Mouse (Mus musculus): Measurements from ENCODE around the gene Exd2. TPM values are rescaled to one million over a fixed set of nuclear protein-coding genes. Genes with fewer than 3 reads are reported as not detected.
"Not testable (repeated sequence)": the region's sequence is repeated elsewhere in the genome, so short reads cannot be mapped to it uniquely, and the experiment has no call there.

The Exd2 gene
- polyA plus RNA-seq, 1 experiment from 2014 or later: 28.1 TPM

GRCm38 (mm10) chr12:80453506-80453905 is 9.4 kb upstream of the Exd2 start:
- no peak overlapping the region for H3K27ac ChIP-seq

GRCm38 (mm10) chr12:80458033-80458432 is 4.9 kb upstream of the Exd2 start:
- Histone ChIP-seq H3K9me3 (no peaks in the 10 kb centered on the region), H3K36me3 (no peaks in the 10 kb centered on the region), H3K4me1 (no peaks in the 10 kb centered on the region), H3K27me3 (no peaks in the 10 kb centered on the region), H3K9ac (no peak overlapping the region), H3K4me2 (no peak overlapping the region), H3K27ac (no peak overlapping the region), H3K4me3 (no peak overlapping the region)
- ATAC-seq (ENCODE audit: insufficient number of reproducible peaks, insufficient read depth, low FRiP score, low TSS enrichment, low read depth): no peak
- WGBS: 79% methylated on average over 5 of the region's 5 CpGs

More at GRCm38 (mm10) chr12:80453506-80453905, 9.4 kb upstream of the Exd2 start:
- no peak overlapping the region for H3K4me3 ChIP-seq
- no peaks in the 10 kb centered on the region for H3K36me3 ChIP-seq
- no peaks in the 10 kb centered on the region for H3K27me3 ChIP-seq
- no peak overlapping the region for H3K4me2 ChIP-seq
- no peaks in the 10 kb centered on the region for H3K4me1 ChIP-seq
- WGBS: 67% methylated on average over 1 of the region's 1 CpGs
- no peak overlapping the region for H3K9ac ChIP-seq
- H3K9me3 ChIP-seq: no peaks in the 10 kb centered on the region
- ATAC-seq (ENCODE audit: insufficient number of reproducible peaks, insufficient read depth, low FRiP score, low TSS enrichment, low read depth): no peak

GRCm38 (mm10) chr12:80462292-80462896 is 501 bp upstream of the Exd2 start:
- 8% methylated on average over 10 of the region's 10 CpGs for WGBS

GRCm38 (mm10) chr12:80463666-80464269 is 873 bp downstream of the Exd2 start:
- ATAC-seq (ENCODE audit: insufficient number of reproducible peaks, insufficient read depth, low FRiP score, low TSS enrichment, low read depth): no peak
- peak overlapping the region; percentile 83 for H3K4me3 ChIP-seq
- H3K27me3 ChIP-seq: no peaks in the 10 kb centered on the region
- H3K9ac ChIP-seq: peak overlapping the region; percentile 78
- H3K4me1 ChIP-seq: peaks cover 7% of the 10 kb centered on the region
- H3K4me2 ChIP-seq: peak overlapping the region; percentile 70
- no peaks in the 10 kb centered on the region for H3K9me3 ChIP-seq
- no peaks in the 10 kb centered on the region for H3K36me3 ChIP-seq
- peak overlapping the region; percentile 88 for H3K27ac ChIP-seq
- WGBS: 4% methylated on average over 17 of the region's 17 CpGs

More at GRCm38 (mm10) chr12:80462292-80462896, 501 bp upstream of the Exd2 start:
- H3K4me2 ChIP-seq: peak overlapping the region; percentile 70
- ATAC-seq (ENCODE audit: insufficient number of reproducible peaks, insufficient read depth, low FRiP score, low TSS enrichment, low read depth); H3K4me1 ChIP-seq; H3K9me3 ChIP-seq; H3K27me3 ChIP-seq; H3K36me3 ChIP-seq; H3K9ac ChIP-seq: not testable (repeated sequence)
- peak overlapping the region; percentile 83 for H3K4me3 ChIP-seq
- peak overlapping the region; percentile 88; the same call in 1 of the 2 replicates for H3K27ac ChIP-seq

- H3K4me1 ChIP-seq: no peaks in the 10 kb centered on the region
- H3K9me3 ChIP-seq: no peaks in the 10 kb centered on the region
- no peaks in the 10 kb centered on the region for H3K36me3 ChIP-seq
- no peak overlapping the region for H3K27ac ChIP-seq
- H3K4me2 ChIP-seq: no peak overlapping the region
- no peak for ATAC-seq (ENCODE audit: insufficient number of reproducible peaks, insufficient read depth, low FRiP score, low TSS enrichment, low read depth)
- no peak overlapping the region for H3K4me3 ChIP-seq
- WGBS: 81% methylated on average over 2 of the region's 2 CpGs
- no peak overlapping the region for H3K9ac ChIP-seq
- H3K27me3 ChIP-seq: no peaks in the 10 kb centered on the region
Observed at GRCm38 (mm10) chr12:80470206-80470605, 7.3 kb downstream of the Exd2 start.

GRCm38 (mm10) chr12:80471926-80472325 is 9.0 kb downstream of the Exd2 start:
- ATAC-seq (ENCODE audit: insufficient number of reproducible peaks, insufficient read depth, low FRiP score, low TSS enrichment, low read depth): no peak
- no peak overlapping the region for H3K27ac ChIP-seq
- no peaks in the 10 kb centered on the region for H3K9me3 ChIP-seq
- 77% methylated on average over 4 of the region's 4 CpGs for WGBS
- H3K36me3 ChIP-seq: peaks cover 2% of the 10 kb centered on the region; the same call in 1 of the 2 replicates
- no peaks in the 10 kb centered on the region for H3K27me3 ChIP-seq
- no peak overlapping the region for H3K9ac ChIP-seq
- H3K4me2 ChIP-seq: no peak overlapping the region
- no peaks in the 10 kb centered on the region for H3K4me1 ChIP-seq
- H3K4me3 ChIP-seq: no peak overlapping the region

- Histone ChIP-seq H3K36me3 (peaks cover 2% of the 10 kb centered on the region; the same call in 1 of the 2 replicates), H3K9me3 (no peaks in the 10 kb centered on the region), H3K9ac (no peak overlapping the region), H3K4me2 (no peak overlapping the region), H3K4me3 (no peak overlapping the region), H3K27ac (no peak overlapping the region), H3K27me3 (no peaks in the 10 kb centered on the region), H3K4me1 (no peaks in the 10 kb centered on the region)
- WGBS: 86% methylated on average over 3 of the region's 3 CpGs
- no peak for ATAC-seq (ENCODE audit: insufficient number of reproducible peaks, insufficient read depth, low FRiP score, low TSS enrichment, low read depth)
Observed at GRCm38 (mm10) chr12:80473731-80474130, 10.8 kb downstream of the Exd2 start.

GRCm38 (mm10) chr12:80479986-80480385 is 17.1 kb downstream of the Exd2 start:
- H3K9me3 ChIP-seq: no peaks in the 10 kb centered on the region
- no peak for ATAC-seq (ENCODE audit: insufficient number of reproducible peaks, insufficient read depth, low FRiP score, low TSS enrichment, low read depth)
- 79% methylated on average over 3 of the region's 3 CpGs for WGBS

GRCm38 (mm10) chr12:80483397-80483796 is 20.5 kb downstream of the Exd2 start:
- Histone ChIP-seq H3K4me3 (no peak overlapping the region), H3K9me3 (no peaks in the 10 kb centered on the region), H3K27me3 (no peaks in the 10 kb centered on the region), H3K9ac (no peak overlapping the region), H3K36me3 (peaks cover 39% of the 10 kb centered on the region), H3K27ac (no peak overlapping the region), H3K4me2 (no peak overlapping the region), H3K4me1 (no peaks in the 10 kb centered on the region)
- 65% methylated on average over 3 of the region's 3 CpGs for WGBS
- no peak for ATAC-seq (ENCODE audit: insufficient number of reproducible peaks, insufficient read depth, low FRiP score, low TSS enrichment, low read depth)

More at GRCm38 (mm10) chr12:80479986-80480385, 17.1 kb downstream of the Exd2 start:
- peaks cover 34% of the 10 kb centered on the region for H3K36me3 ChIP-seq
- no peaks in the 10 kb centered on the region for H3K27me3 ChIP-seq
- H3K4me1 ChIP-seq: no peaks in the 10 kb centered on the region
- H3K4me2 ChIP-seq: no peak overlapping the region
- no peak overlapping the region for H3K27ac ChIP-seq
- no peak overlapping the region for H3K9ac ChIP-seq
- H3K4me3 ChIP-seq: no peak overlapping the region

GRCm38 (mm10) chr12:80493311-80493710 is 30.4 kb downstream of the Exd2 start:
- no peak overlapping the region for H3K4me3 ChIP-seq
- H3K4me1 ChIP-seq: no peaks in the 10 kb centered on the region
- no peak overlapping the region for H3K9ac ChIP-seq
- H3K9me3 ChIP-seq: no peaks in the 10 kb centered on the region
- H3K36me3 ChIP-seq: peaks cover 60% of the 10 kb centered on the region
- H3K4me2 ChIP-seq: no peak overlapping the region
- no peaks in the 10 kb centered on the region for H3K27me3 ChIP-seq
- H3K27ac ChIP-seq: no peak overlapping the region
- WGBS: 95% methylated on average over 5 of the region's 5 CpGs
- no peak for ATAC-seq (ENCODE audit: insufficient number of reproducible peaks, insufficient read depth, low FRiP score, low TSS enrichment, low read depth)

- Histone ChIP-seq H3K27me3 (no peaks in the 10 kb centered on the region), H3K4me2 (no peak overlapping the region)
Observed at GRCm38 (mm10) chr12:80495691-80496090, 32.8 kb downstream of the Exd2 start.

GRCm38 (mm10) chr12:80498356-80498755 is 35.5 kb downstream of the Exd2 start:
- H3K4me1 ChIP-seq: no peaks in the 10 kb centered on the region
- H3K36me3 ChIP-seq: peaks cover 17% of the 10 kb centered on the region
- no peak for ATAC-seq (ENCODE audit: insufficient number of reproducible peaks, insufficient read depth, low FRiP score, low TSS enrichment, low read depth)
- H3K9ac ChIP-seq: no peak overlapping the region
- 59% methylated on average over 4 of the region's 4 CpGs for WGBS
- H3K4me2 ChIP-seq: no peak overlapping the region
- no peaks in the 10 kb centered on the region for H3K27me3 ChIP-seq
- H3K4me3 ChIP-seq: no peak overlapping the region
- no peak overlapping the region for H3K27ac ChIP-seq
- no peaks in the 10 kb centered on the region for H3K9me3 ChIP-seq

More at GRCm38 (mm10) chr12:80495691-80496090, 32.8 kb downstream of the Exd2 start:
- Histone ChIP-seq H3K36me3 (peaks cover 41% of the 10 kb centered on the region), H3K27ac (no peak overlapping the region), H3K9me3 (no peaks in the 10 kb centered on the region), H3K9ac (no peak overlapping the region), H3K4me1 (no peaks in the 10 kb centered on the region), H3K4me3 (no peak overlapping the region)
- 89% methylated on average over 1 of the region's 1 CpGs for WGBS
- ATAC-seq (ENCODE audit: insufficient number of reproducible peaks, insufficient read depth, low FRiP score, low TSS enrichment, low read depth): no peak

All from embryonic facial prominence, embryonic 13.5 days (tissue).